Mouse (Mus musculus): ENCODE results near the gene Praf2.

- no peak for TF ChIP-seq EP300 (IDR thresholded peaks at IDR 0.05; ENCODE audit: insufficient read depth, low read depth, low read length)
- no peak for TF ChIP-seq CTCF (IDR thresholded peaks at IDR 0.05)
- no peak for TF ChIP-seq POLR2A (IDR thresholded peaks at IDR 0.05; ENCODE audit: insufficient read depth, low read depth, low read length)
Observed at GRCm38 (mm10) chrX:7688321-7688720, 39.9 kb upstream of the Praf2 start.

Measured in heart, adult 2 months (tissue).